Mouse (Mus musculus) neural tube, embryonic 14.5 days (tissue): ENCODE measurements around the gene Ppm1h. TPM values are rescaled to one million over a fixed set of nuclear protein-coding genes. Genes with fewer than 3 reads are reported as not detected.

Source experiments
- ATAC-seq: fragments of 200-750 bp; cut with Nextera tagmentation; 2 replicates; pipeline ENCODE4 v1.8.0; 2017; ENCODE audit warnings: low read depth, mild to moderate bottlenecking, moderate TSS enrichment, moderate library complexity
- H3K27ac ChIP-seq: fragments of 300-500 bp; sonication (generic); 2 replicates; pipeline ENCODE4 v1.5.1; 2014; ENCODE audit warnings: low read depth, mild to moderate bottlenecking, control low read depth, low read length, moderate library complexity, mixed read lengths
- H3K27me3 ChIP-seq: fragments of 300-500 bp; sonication (generic); 2 replicates; pipeline ENCODE4 v1.6.1; 2014; ENCODE audit warnings: low read length; ENCODE audit not compliant: control insufficient read depth, insufficient read depth
- H3K36me3 ChIP-seq: fragments of 300-500 bp; sonication (generic); 2 replicates; pipeline ENCODE4 v1.6.1; 2014; ENCODE audit warnings: low read length, mixed read lengths; ENCODE audit not compliant: control insufficient read depth, insufficient read depth
- H3K4me1 ChIP-seq: fragments of 300-500 bp; sonication (generic); 2 replicates; pipeline ENCODE4 v1.6.1; 2014; ENCODE audit warnings: low read length; ENCODE audit not compliant: control insufficient read depth, insufficient read depth
- H3K4me2 ChIP-seq: fragments of 300-500 bp; sonication (generic); 2 replicates; pipeline ENCODE4 v1.6.1; 2014; ENCODE audit warnings: mild to moderate bottlenecking, low read depth, low read length, control low read depth
- H3K4me3 ChIP-seq: fragments of 300-500 bp; sonication (generic); 2 replicates; pipeline ENCODE4 v1.5.1; 2014; ENCODE audit warnings: low read depth, low read length, control low read depth, mixed read lengths
- H3K9ac ChIP-seq: fragments of 300-500 bp; sonication (generic); replicated peaks from 2 replicates; pipeline ENCODE4 v1.6.1; 2014; ENCODE audit warnings: low read depth, mild to moderate bottlenecking, control low read depth, low read length, mixed read lengths
- H3K9me3 ChIP-seq: fragments of 300-500 bp; sonication (generic); 2 replicates; pipeline ENCODE4 v1.6.1; 2016; ENCODE audit warnings: low read length; ENCODE audit not compliant: control insufficient read depth
- WGBS: fragments of 180-500 bp; shearing (Covaris S2); extraction: QIAGEN DNeasy Blood & Tissue Kit; methylation state at CpG from one replicate; pipeline ENCODE4 v1.1.7; 2014; 5-methylcytosine and 5-hydroxymethylcytosine counted together
- polyA plus RNA-seq: library from polyadenylated mRNA; unstranded; fragments of >200 nt; fragmentation: Nextera tagmentation; extraction: Ambion mirVana; gene quantifications from 2 replicates; pipeline ENCODE4 v1.2.1, GENCODE M21; 2014

Gene Ppm1h
- polyA plus RNA-seq, 1 experiment from 2014 or later, result 41.5 TPM

GRCm38 (mm10) chr10:122672044-122672443 is 6.5 kb upstream of the Ppm1h start:
- 87% methylated on average over 4 of the region's 4 CpGs for WGBS

GRCm38 (mm10) chr10:122679437-122680045 is 979 bp downstream of the Ppm1h start:
- no peaks in the 10 kb centered on the region for H3K27me3 ChIP-seq
- under 1% methylated on average over 33 of the region's 33 CpGs for WGBS
- peak overlapping the region; percentile 96 for H3K4me2 ChIP-seq
- H3K27ac ChIP-seq, result peak overlapping the region; percentile 90
- peak overlapping the region; percentile 81 for H3K4me3 ChIP-seq
- H3K9ac ChIP-seq, result peak overlapping the region; percentile 91
- H3K36me3 ChIP-seq, result no peaks in the 10 kb centered on the region
- ATAC-seq, result no peak; the same call in 1 of the 2 replicates
- H3K4me1 ChIP-seq, result no peaks in the 10 kb centered on the region
- no peaks in the 10 kb centered on the region for H3K9me3 ChIP-seq

More at GRCm38 (mm10) chr10:122672044-122672443, 6.5 kb upstream of the Ppm1h start:
- H3K4me1 ChIP-seq, result no peaks in the 10 kb centered on the region
- H3K4me3 ChIP-seq, result no peak overlapping the region
- no peak overlapping the region for H3K27ac ChIP-seq
- H3K27me3 ChIP-seq, result no peaks in the 10 kb centered on the region
- H3K9me3 ChIP-seq, result no peaks in the 10 kb centered on the region
- H3K9ac ChIP-seq, result no peak overlapping the region
- H3K36me3 ChIP-seq, result no peaks in the 10 kb centered on the region
- ATAC-seq, result no peak
- H3K4me2 ChIP-seq, result no peak overlapping the region

GRCm38 (mm10) chr10:122680387-122681084 is 2.0 kb downstream of the Ppm1h start:
- H3K27me3 ChIP-seq, result no peaks in the 10 kb centered on the region
- H3K4me1 ChIP-seq, result no peaks in the 10 kb centered on the region
- ATAC-seq, result peak; percentile 30
- H3K27ac ChIP-seq, result peak overlapping the region; percentile 90
- WGBS, result 2% methylated on average over 18 of the region's 19 CpGs
- H3K4me3 ChIP-seq, result peak overlapping the region; percentile 81
- H3K9me3 ChIP-seq, result no peaks in the 10 kb centered on the region
- peak overlapping the region; percentile 91; the same call in 1 of the 2 replicates for H3K9ac ChIP-seq
- H3K4me2 ChIP-seq, result peak overlapping the region; percentile 96
- H3K36me3 ChIP-seq, result no peaks in the 10 kb centered on the region

GRCm38 (mm10) chr10:122681085-122681408 is 2.5 kb downstream of the Ppm1h start:
- Histone ChIP-seq H3K27ac (no peak overlapping the region), H3K4me2 (peak overlapping the region; percentile 26; the same call in 1 of the 2 replicates), H3K4me3 (no peak overlapping the region), H3K4me1 (no peaks in the 10 kb centered on the region), H3K9ac (no peak overlapping the region), H3K9me3 (no peaks in the 10 kb centered on the region), H3K36me3 (no peaks in the 10 kb centered on the region), H3K27me3 (no peaks in the 10 kb centered on the region)
- WGBS, result 30% methylated on average over 4 of the region's 4 CpGs
- ATAC-seq, result no peak

GRCm38 (mm10) chr10:122683819-122684330 is 5.3 kb downstream of the Ppm1h start:
- Histone ChIP-seq H3K9ac (no peak overlapping the region), H3K4me2 (no peak overlapping the region), H3K36me3 (no peaks in the 10 kb centered on the region), H3K27me3 (no peaks in the 10 kb centered on the region), H3K4me1 (no peaks in the 10 kb centered on the region), H3K9me3 (no peaks in the 10 kb centered on the region), H3K4me3 (no peak overlapping the region), H3K27ac (no peak overlapping the region)
- WGBS, result 72% methylated on average over 5 of the region's 5 CpGs
- no peak for ATAC-seq

- Histone ChIP-seq H3K27ac (no peak overlapping the region), H3K4me2 (no peak overlapping the region), H3K27me3 (no peaks in the 10 kb centered on the region), H3K9me3 (no peaks in the 10 kb centered on the region), H3K36me3 (no peaks in the 10 kb centered on the region), H3K4me1 (no peaks in the 10 kb centered on the region), H3K4me3 (no peak overlapping the region), H3K9ac (no peak overlapping the region)
- no peak for ATAC-seq
- WGBS, result 61% methylated on average over 1 of the region's 1 CpGs
These were observed 6.7 kb downstream of the Ppm1h start for GRCm38 (mm10) chr10:122685297-122685696.

DNA sequence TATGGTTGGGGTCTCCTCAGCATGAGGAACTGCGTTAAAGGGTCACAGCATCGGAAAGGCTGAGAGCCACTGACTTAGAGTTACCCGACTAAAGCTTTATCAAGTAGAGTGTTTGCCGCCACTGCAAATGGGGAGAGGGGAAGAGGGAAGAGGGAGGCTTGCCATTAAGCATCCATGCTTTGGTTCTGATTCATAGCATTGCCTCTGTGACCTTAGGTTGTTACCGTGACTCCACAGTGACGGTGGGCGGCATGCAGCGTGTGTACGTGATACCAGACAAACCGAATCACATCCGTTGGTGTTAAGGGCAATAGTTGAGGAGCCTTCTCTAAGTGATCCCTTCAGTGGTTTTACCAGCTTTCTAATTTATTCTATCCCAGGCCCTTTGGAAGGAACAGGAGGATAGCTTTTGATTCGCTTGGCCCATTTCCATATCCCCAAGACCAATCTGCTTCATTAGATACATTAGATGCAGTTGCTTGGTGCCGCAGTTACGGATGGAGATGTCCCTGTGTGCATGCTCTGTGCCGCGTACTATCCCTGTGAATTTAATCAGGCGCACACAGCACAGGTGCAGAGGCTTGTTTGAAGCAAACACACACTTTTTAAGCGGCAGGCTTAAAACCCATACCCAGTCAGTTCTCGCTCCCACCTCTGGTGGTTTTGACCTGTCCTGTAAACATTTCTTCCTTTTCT is 7.4 kb downstream of the Ppm1h start:
- Histone ChIP-seq H3K9me3 (no peaks in the 10 kb centered on the region), H3K36me3 (no peaks in the 10 kb centered on the region), H3K4me1 (no peaks in the 10 kb centered on the region), H3K4me2 (no peak overlapping the region), H3K27ac (no peak overlapping the region), H3K9ac (no peak overlapping the region), H3K27me3 (no peaks in the 10 kb centered on the region), H3K4me3 (no peak overlapping the region)
- 77% methylated on average over 19 of the region's 19 CpGs for WGBS
- no peak for ATAC-seq

- WGBS, result 90% methylated on average over 6 of the region's 6 CpGs
- peaks cover 5% of the 10 kb centered on the region; the same call in 1 of the 2 replicates for H3K4me1 ChIP-seq
- no peaks in the 10 kb centered on the region for H3K36me3 ChIP-seq
- no peaks in the 10 kb centered on the region for H3K9me3 ChIP-seq
- H3K4me3 ChIP-seq, result no peak overlapping the region
- no peak for ATAC-seq
- no peak overlapping the region for H3K27ac ChIP-seq
- no peak overlapping the region for H3K4me2 ChIP-seq
- no peaks in the 10 kb centered on the region for H3K27me3 ChIP-seq
- no peak overlapping the region for H3K9ac ChIP-seq
These were observed 12.1 kb downstream of the Ppm1h start for GRCm38 (mm10) chr10:122690698-122691097.
